Mouse (Mus musculus) mature B cell (primary cell): ENCODE measurements around the gene Fgfr1op2.

Experiments
- in situ Hi-C: fragments of 300-500 bp; cut with MboI; formaldehyde crosslinking; loops from 2 replicates; pipeline ENCODE4 v1.14.3; 2019

The Fgfr1op2 gene

GRCm38 (mm10) chr6:146641621-146642210, 64.7 kb downstream of the Fgfr1op2 start:
- in situ Hi-C loops, result no loop called here

GRCm38 (mm10) chr6:146642276-146643183, 65.5 kb downstream of the Fgfr1op2 start, which contains the start of the genes Med21 and Tm7sf3:
Gene Med21, plus strand, starts transcription at chr6:146642547.
Gene Tm7sf3, minus strand, starts transcription at chr6:146642824.
- in situ Hi-C loops, result no loop called here

- in situ Hi-C loops, result no loop called here
These were observed 66.2 kb downstream of the Fgfr1op2 start for GRCm38 (mm10) chr6:146643184-146643570.
